Mouse (Mus musculus): ENCODE results near the gene Cnot6l. TPM values are rescaled to one million over a fixed set of nuclear protein-coding genes. Genes with fewer than 3 reads are reported as not detected.

Gene Cnot6l
- polyA plus RNA-seq, 1 experiment from 2014 or later = 29.5 TPM

DNA sequence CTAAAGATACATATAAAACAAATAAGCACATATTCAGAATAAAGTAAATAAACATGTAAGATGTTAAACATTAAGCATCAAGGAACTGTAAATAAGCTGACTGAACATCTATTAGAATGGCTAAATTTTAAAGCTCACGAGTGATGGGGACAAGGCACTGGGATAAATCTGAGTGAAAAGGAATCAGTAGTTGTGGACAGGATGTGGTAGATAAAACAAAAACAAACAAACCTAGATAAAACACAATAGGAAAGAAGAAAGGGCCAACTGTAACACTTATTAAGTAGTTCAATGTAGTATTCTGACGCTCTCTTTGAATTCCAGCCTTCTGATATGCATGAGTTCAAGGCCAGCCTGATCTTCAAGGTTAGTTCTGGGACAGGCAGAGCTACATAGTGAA lies 21.6 kb downstream of the Cnot6l start:
- no peaks in the 10 kb centered on the region for H3K36me3 ChIP-seq (ENCODE audit: insufficient read depth, low read length)
- no peak for ATAC-seq
- H3K27me3 ChIP-seq (replicated peaks; ENCODE audit: insufficient read depth, low read length) = no peaks in the 10 kb centered on the region
- H3K27ac ChIP-seq (ENCODE audit: low read length) = no peak overlapping the region
- no peaks in the 10 kb centered on the region for H3K9me3 ChIP-seq (ENCODE audit: low read length)
- H3K4me1 ChIP-seq (ENCODE audit: insufficient read depth, low read depth, low read length) = no peaks in the 10 kb centered on the region
- no peak for TF ChIP-seq CTCF (IDR thresholded peaks at IDR 0.05)
- TF ChIP-seq EP300 (IDR thresholded peaks at IDR 0.05) = no peak
- 51% methylated on average over 2 of the region's 2 CpGs for WGBS
- DNase-seq (ENCODE audit: low spot score) = no peak
- no peak overlapping the region for H3K4me2 ChIP-seq (replicated peaks; ENCODE audit: low read depth, low read length)
- no peak overlapping the region for H3K4me3 ChIP-seq (ENCODE audit: low read depth, low read length)
- no peak overlapping the region for H3K9ac ChIP-seq (replicated peaks; ENCODE audit: low read depth)

- ATAC-seq = no peak
- H3K4me2 ChIP-seq (replicated peaks; ENCODE audit: low read depth, low read length) = no peak overlapping the region
- no peaks in the 10 kb centered on the region for H3K4me1 ChIP-seq (ENCODE audit: insufficient read depth, low read depth, low read length)
Measured at GRCm38 (mm10) chr5:96130683-96131082, 33.3 kb downstream of the Cnot6l start.

DNA sequence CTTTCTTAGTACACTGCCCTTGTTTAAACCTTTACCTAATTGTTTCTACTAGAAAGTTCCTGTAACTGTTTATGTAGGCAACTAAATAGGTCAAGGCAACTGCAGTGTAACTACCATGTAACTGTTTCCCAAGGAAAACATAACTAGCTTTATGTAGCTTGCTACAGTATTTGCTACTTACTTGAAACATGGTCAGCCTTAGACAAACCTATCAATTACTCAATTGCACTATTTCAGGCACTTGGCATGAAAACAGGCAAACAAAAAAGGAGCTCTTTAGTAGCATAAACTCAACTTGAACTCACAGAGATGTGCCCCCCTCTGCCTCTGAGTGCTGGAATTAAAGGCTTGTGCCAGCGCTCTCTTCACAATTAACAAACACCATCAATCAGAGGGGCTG lies 37.1 kb downstream of the Cnot6l start:
- DNase-seq (ENCODE audit: low spot score) = no peak
- H3K27ac ChIP-seq (ENCODE audit: low read length) = no peak overlapping the region
- 0 out of 2 replicates have a peak, but pooled peaks cover 4% of the 10 kb centered on the region for H3K36me3 ChIP-seq (ENCODE audit: insufficient read depth, low read length)
- H3K4me2 ChIP-seq (replicated peaks; ENCODE audit: low read depth, low read length) = no peak overlapping the region
- no peak for ATAC-seq
- H3K9me3 ChIP-seq (ENCODE audit: low read length) = no peaks in the 10 kb centered on the region
- no peaks in the 10 kb centered on the region for H3K27me3 ChIP-seq (replicated peaks; ENCODE audit: insufficient read depth, low read length)
- no peak overlapping the region for H3K9ac ChIP-seq (replicated peaks; ENCODE audit: low read depth)
- TF ChIP-seq EP300 (IDR thresholded peaks at IDR 0.05) (no peak), CTCF (IDR thresholded peaks at IDR 0.05) (no peak)
- no peaks in the 10 kb centered on the region for H3K4me1 ChIP-seq (ENCODE audit: insufficient read depth, low read depth, low read length)
- WGBS = 54% methylated on average over 1 of the region's 1 CpGs
- H3K4me3 ChIP-seq (ENCODE audit: low read depth, low read length) = no peak overlapping the region

More at GRCm38 (mm10) chr5:96130683-96131082, 33.3 kb downstream of the Cnot6l start:
- no peak for TF ChIP-seq CTCF (IDR thresholded peaks at IDR 0.05)
- TF ChIP-seq EP300 (IDR thresholded peaks at IDR 0.05) = no peak
- no peak for DNase-seq (ENCODE audit: low spot score)
- Histone ChIP-seq H3K27me3 (replicated peaks; ENCODE audit: insufficient read depth, low read length) (no peaks in the 10 kb centered on the region), H3K9me3 (ENCODE audit: low read length) (no peaks in the 10 kb centered on the region), H3K9ac (replicated peaks; ENCODE audit: low read depth) (no peak overlapping the region), H3K4me3 (ENCODE audit: low read depth, low read length) (no peak overlapping the region), H3K27ac (ENCODE audit: low read length) (no peak overlapping the region), H3K36me3 (ENCODE audit: insufficient read depth, low read length) (0 out of 2 replicates have a peak, but pooled peaks cover 4% of the 10 kb centered on the region)
- WGBS = 86% methylated on average over 2 of the region's 2 CpGs

DNA sequence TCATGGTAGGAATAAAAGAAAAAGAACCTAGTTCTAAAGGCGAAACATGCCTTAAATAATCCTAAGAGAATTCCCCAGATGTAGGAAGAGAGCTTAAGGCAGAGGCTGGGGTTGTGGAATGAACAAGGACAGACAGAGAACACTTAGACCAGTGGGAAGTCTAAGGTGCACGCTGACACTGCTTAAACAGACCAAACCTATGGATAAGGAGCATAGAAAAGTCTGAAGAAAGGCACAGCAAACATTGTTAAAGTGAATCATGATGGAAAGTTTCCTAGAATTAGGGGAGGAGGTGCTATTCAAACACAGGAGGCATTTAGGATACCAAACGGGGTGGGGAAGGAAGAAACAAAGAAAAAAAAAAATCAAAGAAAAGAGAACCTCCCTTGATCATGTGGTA lies 49.0 kb downstream of the Cnot6l start:
- 71% methylated on average over 3 of the region's 3 CpGs for WGBS
- H3K4me3 ChIP-seq (ENCODE audit: low read depth, low read length) = no peak overlapping the region
- no peaks in the 10 kb centered on the region for H3K36me3 ChIP-seq (ENCODE audit: insufficient read depth, low read length)
- no peak for TF ChIP-seq EP300 (IDR thresholded peaks at IDR 0.05)
- no peak for TF ChIP-seq CTCF (IDR thresholded peaks at IDR 0.05)
- ATAC-seq = no peak
- H3K9ac ChIP-seq (replicated peaks; ENCODE audit: low read depth) = no peak overlapping the region
- H3K4me2 ChIP-seq (replicated peaks; ENCODE audit: low read depth, low read length) = no peak overlapping the region
- no peak overlapping the region for H3K27ac ChIP-seq (ENCODE audit: low read length)
- no peaks in the 10 kb centered on the region for H3K27me3 ChIP-seq (replicated peaks; ENCODE audit: insufficient read depth, low read length)
- H3K4me1 ChIP-seq (ENCODE audit: insufficient read depth, low read depth, low read length) = no peaks in the 10 kb centered on the region
- no peaks in the 10 kb centered on the region for H3K9me3 ChIP-seq (ENCODE audit: low read length)
- DNase-seq (ENCODE audit: low spot score) = no peak

- H3K4me1 ChIP-seq (ENCODE audit: insufficient read depth, low read depth, low read length) = no peaks in the 10 kb centered on the region
- no peak for DNase-seq (ENCODE audit: low spot score)
- no peak overlapping the region for H3K4me3 ChIP-seq (ENCODE audit: low read depth, low read length)
- ATAC-seq = no peak
- no peaks in the 10 kb centered on the region for H3K27me3 ChIP-seq (replicated peaks; ENCODE audit: insufficient read depth, low read length)
- H3K36me3 ChIP-seq (ENCODE audit: insufficient read depth, low read length) = no peaks in the 10 kb centered on the region
- H3K9ac ChIP-seq (replicated peaks; ENCODE audit: low read depth) = no peak overlapping the region
- WGBS = 95% methylated on average over 1 of the region's 1 CpGs
- TF ChIP-seq EP300 (IDR thresholded peaks at IDR 0.05) (no peak), CTCF (IDR thresholded peaks at IDR 0.05) (no peak)
- no peak overlapping the region for H3K27ac ChIP-seq (ENCODE audit: low read length)
- H3K4me2 ChIP-seq (replicated peaks; ENCODE audit: low read depth, low read length) = no peak overlapping the region
- H3K9me3 ChIP-seq (ENCODE audit: low read length) = no peaks in the 10 kb centered on the region
Measured at GRCm38 (mm10) chr5:96104644-96105043, 59.3 kb downstream of the Cnot6l start.

GRCm38 (mm10) chr5:96091468-96091867 lies 72.5 kb downstream of the Cnot6l start:
- DNase-seq (ENCODE audit: low spot score) (peak; percentile 24), ATAC-seq (no peak)
- Histone ChIP-seq H3K27ac (ENCODE audit: low read length) (no peak overlapping the region), H3K4me2 (replicated peaks; ENCODE audit: low read depth, low read length) (no peak overlapping the region), H3K9me3 (ENCODE audit: low read length) (no peaks in the 10 kb centered on the region), H3K9ac (replicated peaks; ENCODE audit: low read depth) (no peak overlapping the region), H3K4me1 (ENCODE audit: insufficient read depth, low read depth, low read length) (no peaks in the 10 kb centered on the region), H3K36me3 (ENCODE audit: insufficient read depth, low read length) (no peaks in the 10 kb centered on the region), H3K4me3 (ENCODE audit: low read depth, low read length) (no peak overlapping the region), H3K27me3 (replicated peaks; ENCODE audit: insufficient read depth, low read length) (no peaks in the 10 kb centered on the region)
- 38% methylated on average over 2 of the region's 2 CpGs for WGBS
- no peak for TF ChIP-seq CTCF (IDR thresholded peaks at IDR 0.05)
- no peak for TF ChIP-seq EP300 (IDR thresholded peaks at IDR 0.05)

- Histone ChIP-seq H3K36me3 (ENCODE audit: insufficient read depth, low read length) (no peaks in the 10 kb centered on the region; the same call in 1 of the 2 replicates), H3K9me3 (ENCODE audit: low read length) (no peaks in the 10 kb centered on the region), H3K27me3 (replicated peaks; ENCODE audit: insufficient read depth, low read length) (no peaks in the 10 kb centered on the region), H3K4me1 (ENCODE audit: insufficient read depth, low read depth, low read length) (no peaks in the 10 kb centered on the region), H3K4me2 (replicated peaks; ENCODE audit: low read depth, low read length) (no peak overlapping the region), H3K9ac (replicated peaks; ENCODE audit: low read depth) (no peak overlapping the region), H3K27ac (ENCODE audit: low read length) (no peak overlapping the region), H3K4me3 (ENCODE audit: low read depth, low read length) (no peak overlapping the region)
- ATAC-seq (no peak), DNase-seq (ENCODE audit: low spot score) (no peak)
- TF ChIP-seq EP300 (IDR thresholded peaks at IDR 0.05) = no peak
- no peak for TF ChIP-seq CTCF (IDR thresholded peaks at IDR 0.05)
Measured at GRCm38 (mm10) chr5:96085324-96085723, 78.6 kb downstream of the Cnot6l start.

Measured in lung, postnatal 0 days (tissue).